Comparison of ENCODE assay signal across 28 mouse cellular contexts in the genomic region with DNA sequence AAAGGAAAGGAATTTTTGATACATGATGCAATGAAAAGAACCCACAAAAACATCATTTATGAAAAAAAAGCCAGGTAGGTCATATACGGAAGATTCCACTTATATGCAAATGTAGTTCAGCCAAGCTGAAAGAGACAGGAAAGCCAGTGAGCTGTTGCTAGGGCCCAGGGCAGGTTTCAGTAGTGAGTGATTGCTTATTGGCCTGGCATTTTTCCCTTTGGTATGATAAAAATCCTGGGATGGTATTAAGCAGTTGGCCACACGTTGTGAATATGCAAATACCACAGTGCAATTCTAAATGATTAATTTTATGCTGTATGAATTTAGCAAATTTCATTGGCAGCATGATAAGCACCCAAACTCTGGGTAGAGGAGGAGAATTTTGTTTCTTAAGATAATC. TPM values are rescaled to one million over a fixed set of nuclear protein-coding genes. Genes with fewer than 3 reads are reported as not detected.
DNase-seq lines count a peak whose midpoint lies in the region; ATAC-seq and TF ChIP-seq lines count a peak whose summit lies in the region.
"Had no signal": no experiment of that assay in that cellular context is flagged by ENCODE, and none has a peak within 500 bp of the region (broad histone marks: within the 10 kb centered on the region; RNA-seq: fewer than 3 reads in every experiment).

No protein-coding gene starts in this region.

- no peaks in the 10 kb centered on the region for H3K27me3 ChIP-seq in forebrain, embryonic 16.5 days (replicated peaks; ENCODE audit: control insufficient read depth, insufficient read depth, low read length)
- H3K27me3 ChIP-seq in forebrain, postnatal 0 days (ENCODE audit: insufficient read depth, low read length), result no peaks in the 10 kb centered on the region
- H3K27me3 ChIP-seq in neural tube, embryonic 12.5 days (replicated peaks), result no peaks in the 10 kb centered on the region
- H3K27me3 ChIP-seq: embryonic facial prominence, embryonic 15.5 days; heart, embryonic 15.5 days; limb, embryonic 15.5 days had no signal

- no peak for TF ChIP-seq CTCF in forebrain, postnatal 0 days (IDR thresholded peaks at IDR 0.05; ENCODE audit: low read depth)

- WGBS in forebrain, embryonic 16.5 days, result 33% methylated on average over 2 of the region's 2 CpGs
- WGBS in forebrain, postnatal 0 days, result 48% methylated on average over 2 of the region's 2 CpGs
- 64% methylated on average over 2 of the region's 2 CpGs for WGBS in neural tube, embryonic 12.5 days

- no peaks in the 10 kb centered on the region for H3K4me1 ChIP-seq in forebrain, embryonic 16.5 days (replicated peaks; ENCODE audit: control insufficient read depth, insufficient read depth, low read length)
- no peaks in the 10 kb centered on the region for H3K4me1 ChIP-seq in forebrain, postnatal 0 days (ENCODE audit: insufficient read depth)
- no peaks in the 10 kb centered on the region for H3K4me1 ChIP-seq in neural tube, embryonic 12.5 days
- H3K4me1 ChIP-seq: embryonic facial prominence, embryonic 15.5 days; heart, embryonic 15.5 days; limb, embryonic 15.5 days had no signal

- no peaks in the 10 kb centered on the region for H3K36me3 ChIP-seq in forebrain, embryonic 16.5 days (ENCODE audit: control insufficient read depth, insufficient read depth)
- H3K36me3 ChIP-seq in forebrain, postnatal 0 days (ENCODE audit: insufficient read depth), result no peaks in the 10 kb centered on the region
- H3K36me3 ChIP-seq in neural tube, embryonic 12.5 days, result no peaks in the 10 kb centered on the region
- H3K36me3 ChIP-seq: embryonic facial prominence, embryonic 15.5 days; heart, embryonic 15.5 days; limb, embryonic 15.5 days had no signal

- DNase-seq in forebrain, postnatal 0 days, result no peak
- DNase-seq in kidney, postnatal 14 days, result peak; percentile 4
- DNase-seq in kidney, postnatal 10 days, result no peak
- peak; percentile 76 for DNase-seq in Muller cell, postnatal 12 days (ENCODE audit: inconsistent ontology term)
- no peak for DNase-seq in adrenal gland, postnatal 25 days
- DNase-seq: adrenal gland, adult 2 months; cerebellum, adult 9-10 months; heart, postnatal 36 days; left cerebral cortex, postnatal 4 days; lung, embryonic 14.5 days; right cerebral cortex, adult 18-20 months; right cerebral cortex, postnatal 4 days; thymus, postnatal 25 days had no signal

- ATAC-seq in forebrain, embryonic 16.5 days, result 0 out of 2 replicates have a peak, but pooled peaks have one; percentile 40
- no peak for ATAC-seq in forebrain, postnatal 0 days
- ATAC-seq in neural tube, embryonic 12.5 days (ENCODE audit: low FRiP score, low read depth), result peak; percentile 63

- no peak overlapping the region for H3K27ac ChIP-seq in forebrain, embryonic 16.5 days (ENCODE audit: low read length)
- H3K27ac ChIP-seq in forebrain, postnatal 0 days (ENCODE audit: low read depth, low read length), result no peak overlapping the region
- H3K27ac ChIP-seq in neural tube, embryonic 12.5 days, result no peak overlapping the region
- H3K27ac ChIP-seq: embryonic facial prominence, embryonic 15.5 days; heart, embryonic 15.5 days; limb, embryonic 15.5 days; liver, embryonic 14.5 days had no signal

- H3K9ac ChIP-seq in forebrain, embryonic 16.5 days (replicated peaks; ENCODE audit: low read depth, low read length), result no peak overlapping the region
- H3K9ac ChIP-seq in forebrain, postnatal 0 days, result no peak overlapping the region
- no peak overlapping the region for H3K9ac ChIP-seq in neural tube, embryonic 12.5 days
- H3K9ac ChIP-seq: embryonic facial prominence, embryonic 15.5 days; heart, embryonic 15.5 days; limb, embryonic 15.5 days; liver, embryonic 14.5 days; lung, embryonic 14.5 days had no signal

- no peaks in the 10 kb centered on the region for H3K9me3 ChIP-seq in forebrain, embryonic 16.5 days (ENCODE audit: control insufficient read depth, low read length)
- no peaks in the 10 kb centered on the region for H3K9me3 ChIP-seq in forebrain, postnatal 0 days (ENCODE audit: low read length)
- H3K9me3 ChIP-seq in neural tube, embryonic 12.5 days, result no peaks in the 10 kb centered on the region
- H3K9me3 ChIP-seq: embryonic facial prominence, embryonic 15.5 days; heart, embryonic 15.5 days; limb, embryonic 15.5 days had no signal

- no peak overlapping the region for H3K4me3 ChIP-seq in forebrain, embryonic 16.5 days (replicated peaks; ENCODE audit: low read length)
- H3K4me3 ChIP-seq in forebrain, postnatal 0 days (ENCODE audit: low read depth, low read length), result no peak overlapping the region
- H3K4me3 ChIP-seq in neural tube, embryonic 12.5 days, result no peak overlapping the region
- H3K4me3 ChIP-seq: embryonic facial prominence, embryonic 15.5 days; heart, embryonic 15.5 days; limb, embryonic 15.5 days had no signal

- H3K4me2 ChIP-seq in forebrain, embryonic 16.5 days (ENCODE audit: low read length), result no peak overlapping the region
- no peak overlapping the region for H3K4me2 ChIP-seq in forebrain, postnatal 0 days (ENCODE audit: low read depth)
- H3K4me2 ChIP-seq in neural tube, embryonic 12.5 days (replicated peaks), result no peak overlapping the region
- H3K4me2 ChIP-seq: embryonic facial prominence, embryonic 15.5 days; heart, embryonic 15.5 days; limb, embryonic 15.5 days; lung, embryonic 14.5 days had no signal

RNA-seq across cellular contexts. Expression of a gene that starts 57.3 kb away (rescaled TPM):
- not detected in 2 replicates for polyA plus RNA-seq in forebrain, embryonic 16.5 days (2015; fragmentation: Nextera tagmentation; extraction: Ambion mirVana)
- not detected in 2 replicates for total RNA-seq in forebrain, postnatal 0 days (2014; rRNA removed)
- not detected in 2 replicates for polyA plus RNA-seq in forebrain, postnatal 0 days (2015; fragmentation: Nextera tagmentation; extraction: Ambion mirVana)
- 0.13 TPM in 1 of 2 replicates, not detected in the other for polyA plus RNA-seq in neural tube, embryonic 12.5 days (2016; fragmentation: Nextera tagmentation; extraction: Ambion mirVana)
- total RNA-seq in adrenal gland, postnatal 25 days (2021), result not detected in 2 replicates
- total RNA-seq: adrenal gland, adult 2 months; common myeloid progenitor, adult 5-6 weeks; ES-E14; gastrocnemius, adult 8-10 months; heart, postnatal 36 days; layer of hippocampus, postnatal 14 days; left cerebral cortex, adult 8-10 months; left cerebral cortex, postnatal 4 days; megakaryocyte, adult 5-6 weeks had no signal
- polyA plus RNA-seq: adrenal gland, adult 2 months; frontal cortex, adult 2 months; gonadal fat pad, adult 2 months; heart, embryonic 15.5 days; intestine, embryonic 14.5 days; liver, embryonic 14.5 days; lung, embryonic 14.5 days had no signal

Comparison
In these comparisons a context has a peak if more than half of its experiments do, and no peak if none do; other contexts are left out.
1. DNase-seq: peak in kidney, postnatal 14 days (single experiment) and Muller cell, postnatal 12 days (single experiment); none in forebrain, postnatal 0 days (single experiment), kidney, postnatal 10 days (single experiment) and adrenal gland, postnatal 25 days (single experiment).